Mouse (Mus musculus): ENCODE measurements at regions not wholly inside any gene's neighbourhood (a gene's known extent, or its start where the extent isn't known, plus 50 kb on each side); places are given as distances from the start of the nearest gene placed in this dataset.

- no peak for DNase-seq
Measured at GRCm38 (mm10) chr17:4311785-4312379, 615.8 kb upstream of the Nox3 start.

GRCm38 (mm10) chr17:4319141-4319540 lies 623.1 kb upstream of the Nox3 start:
- no peak for DNase-seq

- DNase-seq: no peak
Measured at GRCm38 (mm10) chr17:4328810-4329209, 632.7 kb upstream of the Nox3 start.

- no peak for DNase-seq
Measured at GRCm38 (mm10) chr17:4331650-4332049, 635.6 kb upstream of the Nox3 start.

- no peak for DNase-seq
Measured at GRCm38 (mm10) chr17:4333091-4333490, 637.0 kb upstream of the Nox3 start.

- no peak for DNase-seq
Measured at GRCm38 (mm10) chr17:4353018-4353417, 641.1 kb upstream of the Arid1b start.

- DNase-seq: no peak
Measured at GRCm38 (mm10) chr17:4355506-4356218, 638.5 kb upstream of the Arid1b start.

- no peak for DNase-seq
Measured at GRCm38 (mm10) chr17:4360413-4361320, 633.5 kb upstream of the Arid1b start.

GRCm38 (mm10) chr17:4365811-4366210 lies 628.3 kb upstream of the Arid1b start:
- no peak for DNase-seq

GRCm38 (mm10) chr17:4380449-4380848 lies 613.7 kb upstream of the Arid1b start:
- no peak for DNase-seq

GRCm38 (mm10) chr17:4380873-4381272 lies 613.3 kb upstream of the Arid1b start:
- DNase-seq: no peak

- no peak for DNase-seq
Measured at GRCm38 (mm10) chr17:4381896-4382685, 612.0 kb upstream of the Arid1b start.

- DNase-seq: no peak
Measured at GRCm38 (mm10) chr17:4382716-4383115, 611.4 kb upstream of the Arid1b start.

GRCm38 (mm10) chr17:4387616-4388015 lies 606.5 kb upstream of the Arid1b start:
- no peak for DNase-seq

GRCm38 (mm10) chr17:4390012-4390411 lies 604.1 kb upstream of the Arid1b start:
- no peak for DNase-seq

GRCm38 (mm10) chr17:4390577-4390976 lies 603.6 kb upstream of the Arid1b start:
- no peak for DNase-seq

GRCm38 (mm10) chr17:4391210-4391609 lies 602.9 kb upstream of the Arid1b start:
- DNase-seq: no peak

GRCm38 (mm10) chr17:4396119-4396518 lies 598.0 kb upstream of the Arid1b start:
- no peak for DNase-seq

- no peak for DNase-seq
Measured at GRCm38 (mm10) chr17:4417686-4418085, 576.4 kb upstream of the Arid1b start.

- DNase-seq: no peak
Measured at GRCm38 (mm10) chr17:4424451-4425168, 569.5 kb upstream of the Arid1b start.

GRCm38 (mm10) chr17:4425342-4425741 lies 568.8 kb upstream of the Arid1b start:
- no peak for DNase-seq

- no peak for DNase-seq
Measured at GRCm38 (mm10) chr17:4429036-4429435, 565.1 kb upstream of the Arid1b start.

Measured in thymus, postnatal 4 days (tissue).